Mouse (Mus musculus) forebrain, embryonic 11.5 days (tissue): ENCODE measurements around the gene Git2. TPM values are rescaled to one million over a fixed set of nuclear protein-coding genes. Genes with fewer than 3 reads are reported as not detected.

Experiments used
- ATAC-seq: fragments of 200-750 bp; cut with Nextera tagmentation; replicated peaks from 2 replicates; pipeline ENCODE4 v1.8.0; 2017; ENCODE audit warnings: moderate TSS enrichment; ENCODE audit not compliant: low FRiP score
- DNase-seq: peaks from one replicate; pipeline ENCODE4 v3.0.0-alpha.2; 2017; ENCODE audit warnings: low spot score
- H3K27ac ChIP-seq: fragments of 300-500 bp; sonication (generic); 2 replicates; pipeline ENCODE4 v1.5.1; 2014; ENCODE audit warnings: low read depth, low read length
- H3K27me3 ChIP-seq: fragments of 300-500 bp; sonication (generic); 2 replicates; pipeline ENCODE4 v1.6.1; 2014; ENCODE audit warnings: mild to moderate bottlenecking, low read length, mixed read lengths; ENCODE audit not compliant: control insufficient read depth, insufficient read depth
- H3K36me3 ChIP-seq: fragments of 300-500 bp; sonication (generic); 2 replicates; pipeline ENCODE4 v1.6.1; 2014; ENCODE audit warnings: mild to moderate bottlenecking, low read length, moderate library complexity, mixed read lengths; ENCODE audit not compliant: control insufficient read depth, insufficient read depth
- H3K4me1 ChIP-seq: fragments of 300-500 bp; sonication (generic); replicated peaks from 2 replicates; pipeline ENCODE4 v1.6.1; 2014; ENCODE audit warnings: low read length, mixed read lengths; ENCODE audit not compliant: control insufficient read depth, insufficient read depth
- H3K4me2 ChIP-seq: fragments of 300-500 bp; sonication (generic); 2 replicates; pipeline ENCODE4 v1.6.1; 2014; ENCODE audit warnings: low read depth, mild to moderate bottlenecking, low read length, moderate library complexity, mixed read lengths; ENCODE audit not compliant: severe bottlenecking
- H3K4me3 ChIP-seq: fragments of 300-500 bp; sonication (generic); 2 replicates; pipeline ENCODE4 v1.5.1; 2014; ENCODE audit warnings: low read depth, low read length
- H3K9ac ChIP-seq: fragments of 300-500 bp; sonication (generic); 2 replicates; pipeline ENCODE4 v1.6.1; 2014; ENCODE audit warnings: low read length
- H3K9me3 ChIP-seq: fragments of 300-500 bp; sonication (generic); 2 replicates; pipeline ENCODE4 v1.6.1; 2016; ENCODE audit warnings: low read length, mixed read lengths; ENCODE audit not compliant: control insufficient read depth
- WGBS: fragments of 180-500 bp; shearing (Covaris S2); extraction: QIAGEN DNeasy Blood & Tissue Kit; methylation state at CpG from one replicate; pipeline ENCODE4 v1.1.7; 2014; 5-methylcytosine and 5-hydroxymethylcytosine counted together
- polyA plus RNA-seq: library from polyadenylated mRNA; unstranded; fragments of >200 nt; fragmentation: Nextera tagmentation; extraction: Ambion mirVana; gene quantifications from 2 replicates; pipeline ENCODE4 v1.2.1, GENCODE M21; 2014

Gene Git2
- polyA plus RNA-seq, 1 experiment from 2014 or later: 41.5 TPM

DNA sequence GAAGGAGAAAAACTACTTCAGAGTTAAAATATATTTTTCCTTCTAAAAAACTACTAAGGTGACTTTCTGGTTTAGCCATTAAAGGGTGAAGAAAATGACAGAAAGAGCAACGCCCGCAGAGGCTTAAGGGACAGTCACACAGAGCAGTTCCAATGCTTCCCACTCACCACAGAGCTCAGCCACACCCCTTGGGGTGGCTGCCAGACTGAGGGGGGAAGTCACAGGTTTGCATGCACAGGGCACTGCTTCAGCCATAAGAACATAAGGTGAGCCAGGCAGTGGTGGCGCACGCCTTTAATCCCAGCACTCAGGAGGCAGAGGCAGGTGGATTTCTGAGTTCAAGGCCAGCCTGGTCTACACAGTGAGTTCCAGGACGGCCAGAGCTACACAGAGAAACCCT is 29.7 kb downstream of the Git2 start:
- no peak overlapping the region for H3K27ac ChIP-seq
- no peaks in the 10 kb centered on the region for H3K9me3 ChIP-seq
- no peak overlapping the region for H3K4me2 ChIP-seq
- H3K9ac ChIP-seq: no peak overlapping the region
- no peaks in the 10 kb centered on the region for H3K4me1 ChIP-seq
- H3K27me3 ChIP-seq: no peaks in the 10 kb centered on the region
- H3K36me3 ChIP-seq: peaks cover 5% of the 10 kb centered on the region; the same call in 1 of the 2 replicates
- DNase-seq: no peak
- no peak overlapping the region for H3K4me3 ChIP-seq
- WGBS: 93% methylated on average over 5 of the region's 5 CpGs
- ATAC-seq: no peak

- H3K4me3 ChIP-seq: no peak overlapping the region
- no peak overlapping the region for H3K9ac ChIP-seq
- peaks cover 5% of the 10 kb centered on the region; the same call in 1 of the 2 replicates for H3K36me3 ChIP-seq
- DNase-seq (no peak), ATAC-seq (no peak)
- no peaks in the 10 kb centered on the region for H3K4me1 ChIP-seq
- no peaks in the 10 kb centered on the region for H3K27me3 ChIP-seq
- no peak overlapping the region for H3K4me2 ChIP-seq
- 96% methylated on average over 8 of the region's 8 CpGs for WGBS
- H3K27ac ChIP-seq: no peak overlapping the region
- H3K9me3 ChIP-seq: no peaks in the 10 kb centered on the region
These were observed 31.6 kb downstream of the Git2 start for GRCm38 (mm10) chr5:114743697-114744090.

DNA sequence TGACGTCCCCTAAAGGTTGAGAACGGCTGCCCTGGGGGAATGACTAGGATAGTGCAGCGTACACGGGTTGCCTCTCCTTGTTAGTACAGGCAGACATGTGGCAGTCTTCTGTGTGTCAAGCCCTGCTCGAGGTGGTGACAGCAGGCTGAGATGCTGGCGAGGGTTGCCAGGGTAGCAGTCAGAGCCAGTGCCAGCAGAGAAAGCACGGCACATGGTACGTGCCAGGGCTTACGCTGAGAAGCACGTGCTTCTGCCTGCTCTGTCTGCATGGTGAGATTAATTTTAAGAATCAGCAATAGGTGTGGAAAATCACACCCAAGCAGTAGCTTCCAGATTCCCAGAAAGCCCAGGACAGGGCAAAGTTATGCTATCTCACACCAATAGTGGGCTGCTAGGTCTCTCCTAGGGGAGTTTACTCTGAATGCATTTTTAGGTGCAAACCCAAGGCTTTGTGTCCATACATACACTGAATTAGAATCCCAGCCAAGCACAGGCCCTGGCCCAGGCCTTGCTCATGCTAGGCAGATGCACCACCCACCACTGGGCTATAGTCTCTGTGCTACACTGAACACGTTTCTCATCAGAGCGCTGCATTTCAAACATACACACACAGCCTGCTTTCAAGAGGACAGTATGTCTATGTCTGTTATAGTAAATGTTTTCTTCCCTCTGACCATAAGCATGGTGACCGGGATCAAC is 32.2 kb downstream of the Git2 start:
- H3K36me3 ChIP-seq: peaks cover 5% of the 10 kb centered on the region; the same call in 1 of the 2 replicates
- no peak overlapping the region for H3K27ac ChIP-seq

GRCm38 (mm10) chr5:114742572-114742971 is 32.7 kb downstream of the Git2 start:
- Histone ChIP-seq H3K4me1 (no peaks in the 10 kb centered on the region), H3K9me3 (no peaks in the 10 kb centered on the region), H3K4me3 (no peak overlapping the region), H3K27me3 (no peaks in the 10 kb centered on the region), H3K27ac (no peak overlapping the region), H3K36me3 (peaks cover 5% of the 10 kb centered on the region; the same call in 1 of the 2 replicates), H3K4me2 (no peak overlapping the region), H3K9ac (no peak overlapping the region)
- no peak for DNase-seq
- no peak for ATAC-seq
- 95% methylated on average over 10 of the region's 10 CpGs for WGBS

More for the DNA sequence above, 32.2 kb downstream of the Git2 start:
- H3K27me3 ChIP-seq: no peaks in the 10 kb centered on the region
- no peak overlapping the region for H3K4me2 ChIP-seq
- H3K9me3 ChIP-seq: no peaks in the 10 kb centered on the region
- 94% methylated on average over 13 of the region's 13 CpGs for WGBS
- H3K4me1 ChIP-seq: no peaks in the 10 kb centered on the region
- H3K9ac ChIP-seq: no peak overlapping the region
- ATAC-seq: no peak
- H3K4me3 ChIP-seq: no peak overlapping the region
- no peak for DNase-seq

DNA sequence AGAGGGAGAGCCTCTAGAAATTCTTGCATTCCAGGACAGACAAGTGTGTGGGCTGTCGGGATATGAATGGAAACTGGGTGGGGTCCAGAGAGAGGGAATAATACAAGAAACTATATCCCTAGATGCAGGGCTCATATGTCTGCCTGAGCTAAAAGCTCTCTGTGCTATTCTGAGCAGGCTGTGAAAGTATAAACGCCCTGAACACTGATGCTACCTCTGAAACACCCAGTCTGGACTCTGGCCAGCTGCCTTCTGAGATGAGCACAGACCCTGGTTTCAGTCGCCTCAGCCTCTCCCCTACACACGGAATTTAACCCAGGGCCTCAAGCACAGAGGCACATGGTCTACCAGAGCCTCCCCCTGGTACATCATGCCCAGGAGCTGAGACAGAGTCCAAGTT is 34.7 kb downstream of the Git2 start:
- ATAC-seq: no peak
- no peak overlapping the region for H3K4me3 ChIP-seq
- H3K36me3 ChIP-seq: peaks cover 8% of the 10 kb centered on the region; the same call in 1 of the 2 replicates
- no peaks in the 10 kb centered on the region for H3K27me3 ChIP-seq
- no peaks in the 10 kb centered on the region for H3K4me1 ChIP-seq
- H3K4me2 ChIP-seq: no peak overlapping the region
- 77% methylated on average over 4 of the region's 4 CpGs for WGBS
- H3K27ac ChIP-seq: no peak overlapping the region
- DNase-seq: no peak
- H3K9ac ChIP-seq: no peak overlapping the region
- H3K9me3 ChIP-seq: no peaks in the 10 kb centered on the region

GRCm38 (mm10) chr5:114738707-114739241 is 36.5 kb downstream of the Git2 start:
- H3K36me3 ChIP-seq: peaks cover 3% of the 10 kb centered on the region; the same call in 1 of the 2 replicates
- ATAC-seq (no peak), DNase-seq (no peak)
- 87% methylated on average over 12 of the region's 12 CpGs for WGBS
- H3K27ac ChIP-seq: no peak overlapping the region
- no peaks in the 10 kb centered on the region for H3K4me1 ChIP-seq
- no peak overlapping the region for H3K9ac ChIP-seq
- H3K4me2 ChIP-seq: no peak overlapping the region
- H3K27me3 ChIP-seq: no peaks in the 10 kb centered on the region
- H3K9me3 ChIP-seq: no peaks in the 10 kb centered on the region
- no peak overlapping the region for H3K4me3 ChIP-seq

DNA sequence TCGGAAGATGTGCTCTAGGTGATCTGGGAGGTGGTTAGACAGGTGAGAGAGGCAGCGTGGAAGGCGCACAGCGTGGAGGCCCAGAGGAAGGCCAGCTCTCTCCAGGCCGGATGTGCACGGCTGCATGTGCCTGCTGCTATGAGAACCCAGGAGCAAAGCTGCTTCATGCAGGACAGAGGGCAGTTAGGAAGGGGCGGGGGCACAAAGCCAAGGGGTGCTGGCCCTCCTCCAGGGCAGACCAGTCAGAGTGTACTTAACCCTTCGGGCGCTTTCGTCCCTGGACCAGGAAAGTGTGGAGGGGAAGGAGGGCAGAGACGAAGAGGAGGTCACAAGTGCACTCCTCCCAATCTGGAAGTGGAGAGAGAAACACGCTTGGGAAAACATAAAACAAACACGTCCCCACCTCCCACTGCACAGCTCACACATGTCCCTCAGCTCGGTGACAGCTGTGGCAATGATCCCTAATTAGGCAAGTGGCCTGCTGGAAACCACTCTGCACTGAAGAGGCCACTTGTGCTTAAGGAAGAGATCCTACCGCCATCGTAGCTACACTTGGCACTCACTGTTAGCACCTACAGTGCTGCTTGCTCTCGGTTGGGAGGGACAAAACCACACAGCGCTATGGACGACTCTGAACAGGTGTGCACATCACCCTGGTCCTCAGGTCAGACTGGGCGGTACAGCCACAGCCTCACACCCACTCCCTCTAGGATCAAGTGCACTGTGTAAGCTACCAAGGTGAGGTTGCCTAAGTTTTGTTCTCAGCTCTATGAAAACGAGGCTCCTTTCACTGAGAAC is 38.0 kb downstream of the Git2 start:
- Histone ChIP-seq H3K27ac (no peak overlapping the region), H3K36me3 (peaks cover 7% of the 10 kb centered on the region; the same call in 1 of the 2 replicates), H3K9ac (no peak overlapping the region), H3K4me3 (no peak overlapping the region), H3K9me3 (no peaks in the 10 kb centered on the region), H3K4me1 (no peaks in the 10 kb centered on the region), H3K27me3 (no peaks in the 10 kb centered on the region), H3K4me2 (no peak overlapping the region)
- WGBS: 87% methylated on average over 21 of the region's 21 CpGs
- no peak for DNase-seq
- no peak for ATAC-seq

GRCm38 (mm10) chr5:114733606-114734005 is 41.7 kb downstream of the Git2 start:
- H3K9ac ChIP-seq: no peak overlapping the region
- no peak overlapping the region for H3K4me3 ChIP-seq
- no peaks in the 10 kb centered on the region for H3K9me3 ChIP-seq
- H3K27me3 ChIP-seq: no peaks in the 10 kb centered on the region
- H3K4me1 ChIP-seq: no peaks in the 10 kb centered on the region
- DNase-seq: no peak
- peaks cover 10% of the 10 kb centered on the region; the same call in 1 of the 2 replicates for H3K36me3 ChIP-seq
- WGBS: 95% methylated on average over 15 of the region's 15 CpGs
- no peak overlapping the region for H3K27ac ChIP-seq
- no peak overlapping the region for H3K4me2 ChIP-seq
- ATAC-seq: no peak
